Mouse (Mus musculus): Measurements from ENCODE around the gene Ankrd44.

DNA sequence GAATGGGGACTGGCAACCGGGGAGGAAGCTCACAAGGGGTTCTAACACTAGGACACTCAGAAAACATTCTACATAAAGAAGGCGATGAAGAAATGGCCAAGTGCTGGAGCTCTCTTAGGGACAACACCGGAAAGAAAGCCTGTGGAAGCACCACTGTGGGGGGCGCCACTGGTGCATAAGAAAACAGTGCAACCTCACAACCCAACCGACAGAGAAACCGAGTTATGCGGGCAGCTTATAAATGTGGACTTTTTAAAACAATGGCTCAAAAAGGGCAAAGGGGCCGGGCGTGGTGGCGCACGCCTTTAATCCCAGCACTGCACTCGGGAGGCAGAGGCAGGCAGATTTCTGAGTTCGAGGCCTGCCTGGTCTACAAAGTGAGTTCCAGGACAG is 117.1 kb downstream of the Ankrd44 start:
- no peak for TF ChIP-seq MAFK (IDR thresholded peaks at IDR 0.05; ENCODE audit: insufficient read depth, low read depth, low read length)
- TF ChIP-seq ZNF384 (IDR thresholded peaks at IDR 0.05; ENCODE audit: low read depth, low read length): no peak

Data from ES-E14 (cell line).